Mouse (Mus musculus): ENCODE measurements around the gene Cdc27. TPM values are rescaled to one million over a fixed set of nuclear protein-coding genes. Genes with fewer than 3 reads are reported as not detected.
"Not testable (repeated sequence)": the region's sequence is repeated elsewhere in the genome, so short reads cannot be mapped to it uniquely, and the experiment has no call there.

Gene Cdc27
- total RNA-seq, 2 experiments from 2014 or later: 54.5 to 57.3 TPM

- no peak for TF ChIP-seq CTCF (conservative IDR thresholded peaks at IDR 0.05)
- no peak overlapping the region for H3K27ac ChIP-seq
- no peak overlapping the region for H3K4me3 ChIP-seq
Measured at GRCm38 (mm10) chr11:104566796-104567195, 16.4 kb upstream of the Cdc27 start.

DNA sequence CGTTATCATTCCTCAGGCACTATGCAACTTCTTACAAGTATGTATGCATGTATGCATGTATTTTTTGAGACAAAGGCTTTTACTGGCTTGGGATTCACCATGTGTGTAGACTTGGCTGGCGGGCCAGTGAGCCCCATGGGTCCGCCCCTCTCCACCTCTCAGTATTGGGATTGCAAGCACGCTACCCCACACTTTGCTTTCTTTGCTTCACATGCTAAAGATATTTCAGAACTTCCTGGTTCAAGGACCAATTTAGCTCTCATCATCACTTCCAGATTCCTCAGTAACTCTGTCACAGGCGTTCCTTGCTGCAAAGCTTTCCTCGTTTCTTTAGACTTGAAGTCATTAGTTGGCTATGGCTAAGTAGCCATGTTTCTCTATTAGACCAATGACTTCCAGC, 15.7 kb upstream of the Cdc27 start:
- H3K4me3 ChIP-seq: no peak overlapping the region
- no peak for TF ChIP-seq CTCF (conservative IDR thresholded peaks at IDR 0.05)
- no peak overlapping the region for H3K27ac ChIP-seq
- DNase-seq (ENCODE audit: low spot score in 2 of 2): no peak

More at GRCm38 (mm10) chr11:104566796-104567195, 16.4 kb upstream of the Cdc27 start:
- DNase-seq (ENCODE audit: low spot score in 2 of 2): no peak

DNA sequence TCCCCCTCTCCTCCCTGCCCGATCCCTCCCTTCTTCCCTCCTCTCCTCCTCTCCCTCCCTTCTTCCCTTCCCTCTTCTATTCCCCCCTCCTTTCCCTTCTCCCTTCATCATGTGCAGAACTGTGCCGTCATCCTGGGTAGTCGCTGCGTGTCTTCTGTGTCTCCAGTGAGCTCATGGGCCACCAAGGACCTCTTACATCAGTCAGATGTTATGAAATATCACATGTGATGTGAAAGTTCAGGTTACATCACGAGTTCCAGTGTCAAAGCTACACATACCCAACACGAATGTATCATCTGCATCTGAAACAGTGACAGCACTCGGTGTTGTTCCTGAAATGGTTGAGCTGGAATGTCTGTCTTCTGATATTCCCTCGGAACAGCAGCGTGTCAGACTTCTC, 14.8 kb upstream of the Cdc27 start:
- no peak overlapping the region for H3K4me3 ChIP-seq
- no peak for TF ChIP-seq CTCF (conservative IDR thresholded peaks at IDR 0.05)
- DNase-seq (ENCODE audit: low spot score in 2 of 2): no peak
- no peak overlapping the region for H3K27ac ChIP-seq

DNA sequence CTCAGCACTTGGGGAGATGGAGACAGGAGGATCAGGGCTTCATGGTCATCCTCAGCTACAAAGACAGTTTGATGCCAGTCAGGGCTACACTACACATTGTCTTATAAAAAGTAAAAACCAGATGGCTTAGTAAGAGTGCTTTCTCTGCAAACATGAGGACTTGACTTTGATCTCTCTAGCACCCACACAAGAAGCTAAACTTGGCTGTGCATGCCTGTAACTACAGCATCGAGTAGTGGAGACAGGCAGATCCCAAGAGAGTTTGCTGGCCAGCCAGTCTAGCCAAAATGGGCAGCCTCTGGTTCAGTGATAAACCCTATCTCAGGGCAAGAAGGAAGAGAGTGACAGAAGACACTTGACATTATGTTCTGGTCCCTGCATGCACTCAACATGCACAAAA, 13.1 kb upstream of the Cdc27 start:
- Histone ChIP-seq H3K4me3 (no peak overlapping the region), H3K27ac (no peak overlapping the region)
- DNase-seq (ENCODE audit: low spot score in 2 of 2): no peak
- no peak for TF ChIP-seq CTCF (conservative IDR thresholded peaks at IDR 0.05)

- TF ChIP-seq CTCF (conservative IDR thresholded peaks at IDR 0.05): no peak
- no peak overlapping the region for H3K27ac ChIP-seq
- H3K4me3 ChIP-seq: no peak overlapping the region
- no peak for DNase-seq (ENCODE audit: low spot score in 2 of 2)
Measured at GRCm38 (mm10) chr11:104560971-104561370, 10.6 kb upstream of the Cdc27 start.

DNA sequence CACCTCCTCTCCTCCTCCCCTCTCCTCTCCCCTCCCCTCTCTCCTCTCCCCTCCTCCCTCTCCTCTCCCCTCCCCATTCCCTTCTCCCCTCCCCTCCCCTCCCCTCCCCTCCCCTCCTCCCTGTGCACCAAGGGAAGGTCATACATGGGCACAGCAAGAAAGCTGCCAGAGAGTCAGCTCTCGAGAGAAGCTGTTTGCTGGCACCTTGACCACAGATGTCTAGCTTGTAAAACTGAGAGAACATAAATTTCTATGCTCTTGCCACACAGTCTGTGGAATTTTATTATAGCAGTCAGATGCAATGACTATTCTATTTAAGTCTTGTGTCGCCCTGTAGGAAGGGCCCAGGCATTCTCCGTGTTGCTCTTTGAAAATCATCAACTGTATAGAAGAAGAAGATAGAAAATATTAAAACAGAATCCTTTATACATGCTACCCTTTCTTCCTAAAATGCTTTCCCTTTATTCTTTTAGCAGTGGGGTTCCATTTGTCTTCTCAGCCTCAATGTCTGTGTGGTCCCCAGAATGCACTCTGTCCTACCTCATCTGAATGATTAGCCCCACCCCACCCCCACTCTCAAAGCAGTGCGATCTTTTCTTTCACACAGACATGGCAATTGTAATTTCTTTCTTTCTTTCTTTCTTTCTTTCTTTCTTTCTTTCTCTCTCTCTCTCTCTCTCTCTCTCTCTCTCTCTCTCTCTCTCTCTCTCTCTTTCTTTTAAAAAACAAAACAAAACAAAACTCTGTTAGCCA, 8.4 kb upstream of the Cdc27 start:
- Histone ChIP-seq H3K4me3 (no peak overlapping the region), H3K27ac (no peak overlapping the region)
- TF ChIP-seq CTCF (conservative IDR thresholded peaks at IDR 0.05): no peak
- DNase-seq (ENCODE audit: low spot score in 2 of 2): no peak

DNA sequence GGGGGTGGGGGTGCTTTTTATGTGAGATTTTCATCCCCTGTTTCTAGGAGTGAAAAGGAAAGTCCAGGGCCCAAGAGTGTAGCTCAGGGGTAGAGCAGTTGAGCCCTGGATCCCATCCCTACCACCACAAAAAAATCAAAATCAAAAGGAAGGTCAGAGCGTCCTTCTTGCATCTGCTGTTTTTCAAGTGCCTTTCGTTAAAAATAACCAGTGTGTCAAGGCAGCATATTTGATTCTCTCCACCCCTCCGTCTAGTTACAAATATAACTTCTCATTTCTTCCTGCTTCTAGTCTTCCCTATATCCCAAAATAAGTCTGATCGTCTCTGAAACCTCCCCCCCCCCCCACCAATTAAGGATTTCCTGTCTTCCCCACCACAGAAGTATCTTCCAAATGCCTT, 7.6 kb upstream of the Cdc27 start:
- no peak for DNase-seq (ENCODE audit: low spot score in 2 of 2)
- TF ChIP-seq CTCF (conservative IDR thresholded peaks at IDR 0.05): no peak
- H3K4me3 ChIP-seq: no peak overlapping the region
- H3K27ac ChIP-seq: no peak overlapping the region

DNA sequence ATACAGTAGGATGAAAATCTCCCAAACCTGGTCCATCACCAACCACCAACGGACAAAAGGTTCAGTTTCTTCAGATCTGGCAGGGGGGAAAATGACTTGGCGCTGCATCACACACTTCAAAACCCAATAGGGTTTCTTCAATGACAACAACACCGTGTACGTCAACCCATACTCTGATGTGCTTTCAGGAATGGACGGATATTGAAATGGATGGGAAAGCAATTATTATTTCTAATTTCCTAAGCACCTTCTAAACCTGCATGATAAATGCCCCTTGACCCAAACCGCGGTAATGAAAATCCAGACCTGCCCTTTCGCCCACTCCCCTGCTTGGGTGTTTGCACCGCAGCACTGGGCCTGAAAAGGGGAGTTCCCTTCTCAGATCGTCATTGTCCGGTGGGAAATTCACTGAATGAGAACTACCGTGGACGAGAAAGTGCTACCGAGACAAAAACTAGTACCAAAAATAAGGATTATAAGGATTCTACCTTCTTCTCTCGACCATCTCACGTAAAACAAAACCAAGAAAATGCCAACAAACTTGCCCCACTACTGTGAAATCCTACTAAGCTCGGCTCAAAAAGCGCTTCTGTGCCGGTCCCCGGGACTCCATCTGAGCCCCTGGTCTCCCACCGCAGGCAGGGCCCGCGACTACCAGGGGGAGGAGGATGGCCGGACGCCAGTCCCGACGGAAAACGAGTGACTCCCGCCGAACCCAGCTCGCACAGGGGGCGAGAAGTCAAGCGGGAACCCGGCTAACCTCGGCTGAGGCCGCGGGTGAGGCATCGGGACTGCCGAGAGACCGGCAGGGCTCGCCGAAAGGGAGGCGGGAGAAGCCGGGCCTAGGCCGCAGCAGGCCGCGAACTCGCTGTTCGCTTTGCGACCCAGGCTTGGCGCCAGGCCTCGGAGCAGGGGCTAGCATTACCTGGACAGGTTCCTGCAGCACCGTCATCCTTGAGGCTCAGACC, 698 bp downstream of the Cdc27 start:
- DNase-seq (ENCODE audit: low spot score in 2 of 2): peak; percentile 52 to 57
- peak overlapping the region; percentile 98 for H3K4me3 ChIP-seq
- TF ChIP-seq CTCF (conservative IDR thresholded peaks at IDR 0.05): no peak

GRCm38 (mm10) chr11:104547502-104547901, 2.9 kb downstream of the Cdc27 start:
- Histone ChIP-seq H3K27ac (no peak overlapping the region), H3K4me3 (no peak overlapping the region)
- no peak for TF ChIP-seq CTCF (conservative IDR thresholded peaks at IDR 0.05)
- DNase-seq (ENCODE audit: low spot score in 2 of 2): no peak

More for the DNA sequence above, 698 bp downstream of the Cdc27 start:
- peak overlapping the region; percentile 98 for H3K27ac ChIP-seq

GRCm38 (mm10) chr11:104544507-104544906, 5.9 kb downstream of the Cdc27 start:
- no peak for DNase-seq (ENCODE audit: low spot score in 2 of 2)
- Histone ChIP-seq H3K4me3 (no peak overlapping the region), H3K27ac (no peak overlapping the region)
- TF ChIP-seq CTCF (conservative IDR thresholded peaks at IDR 0.05): no peak

DNA sequence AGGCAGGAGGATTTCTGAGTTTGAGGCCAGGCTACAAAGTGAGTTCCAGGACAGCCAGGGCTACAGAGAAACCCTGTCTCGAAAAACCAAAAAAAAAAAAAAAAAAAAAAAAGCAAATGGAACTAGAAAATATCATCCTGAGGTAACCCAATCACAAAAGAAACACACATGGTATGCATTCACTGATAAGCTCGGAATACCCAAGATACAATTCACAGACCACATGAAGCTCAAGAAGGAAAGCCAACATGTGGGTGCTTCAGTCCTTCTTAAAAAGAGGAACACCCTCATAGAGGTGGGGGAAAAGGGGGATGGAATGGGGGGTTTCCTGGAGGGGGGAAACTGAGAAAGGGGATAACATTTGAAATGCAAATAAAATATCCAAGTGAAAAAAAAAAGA, 7.1 kb downstream of the Cdc27 start:
- not testable (repeated sequence) for H3K4me3 ChIP-seq; DNase-seq (ENCODE audit: low spot score in 2 of 2); H3K27ac ChIP-seq

GRCm38 (mm10) chr11:104539811-104540210, 10.6 kb downstream of the Cdc27 start:
- TF ChIP-seq CTCF (conservative IDR thresholded peaks at IDR 0.05): no peak
- Histone ChIP-seq H3K4me3 (no peak overlapping the region), H3K27ac (no peak overlapping the region)
- DNase-seq (ENCODE audit: low spot score in 2 of 2): no peak

DNA sequence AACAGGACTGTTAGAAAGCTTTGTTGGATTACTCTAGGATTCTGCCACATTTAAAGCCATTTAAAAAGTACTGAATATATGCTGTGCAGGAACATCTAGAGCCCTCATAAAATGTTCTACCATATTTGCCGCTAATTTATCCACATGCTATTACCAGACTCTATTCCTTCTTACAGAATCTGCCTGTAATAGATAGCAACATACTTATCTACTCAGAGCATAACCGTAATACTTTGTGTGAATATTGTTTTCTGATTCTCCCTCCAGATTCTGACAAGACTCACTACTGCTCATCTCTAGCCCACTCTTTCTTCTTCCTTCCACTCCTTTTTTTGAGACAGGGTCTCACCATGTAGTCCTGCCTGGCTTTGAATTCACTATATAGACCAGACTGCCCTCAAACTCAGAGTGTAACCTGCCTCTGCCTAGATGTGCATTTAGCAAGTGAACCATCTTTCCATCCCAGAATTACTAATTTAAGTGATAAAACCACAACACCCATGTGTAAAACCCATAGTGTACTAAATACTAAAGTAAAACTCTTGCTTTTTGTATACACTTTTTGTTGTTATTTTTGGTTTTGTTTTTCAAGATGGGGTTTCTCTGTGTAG, 12.4 kb downstream of the Cdc27 start:
- Histone ChIP-seq H3K4me3 (no peak overlapping the region), H3K27ac (no peak overlapping the region)
- TF ChIP-seq CTCF (conservative IDR thresholded peaks at IDR 0.05): no peak
- no peak for DNase-seq (ENCODE audit: low spot score in 2 of 2)

Data from layer of hippocampus, adult 2 months (tissue).